Mouse (Mus musculus) limb, embryonic 12.5 days (tissue): ENCODE measurements around the gene Proser2. TPM values are rescaled to one million over a fixed set of nuclear protein-coding genes. Genes with fewer than 3 reads are reported as not detected.

Experiments
- polyA plus RNA-seq: library from polyadenylated mRNA; unstranded; fragments of >200 nt; fragmentation: Nextera tagmentation; extraction: Ambion mirVana; gene quantifications from 2 replicates; pipeline ENCODE4 v1.2.1, GENCODE M21; 2016

Proser2 gene
- polyA plus RNA-seq, 1 experiment from 2014 or later, result 6.8 TPM

Other genes starting within 250 kb of the Proser2 start
- gene Sec61a2, start 234.8 kb downstream of the Proser2 start, polyA plus RNA-seq, result 97.0 and 104 TPM in 2 replicates
- 5.8 and 8.5 TPM in 2 replicates for gene Dhtkd1, start 187.4 kb downstream of the Proser2 start, polyA plus RNA-seq
- gene Upf2, start 178.7 kb downstream of the Proser2 start, polyA plus RNA-seq, result 14.5 and 15.3 TPM in 2 replicates
- 4.1 and 4.3 TPM in 2 replicates for gene Echdc3, start 82.8 kb upstream of the Proser2 start, polyA plus RNA-seq
- 16.1 and 17.3 TPM in 2 replicates for gene Usp6nl, start 192.5 kb upstream of the Proser2 start, polyA plus RNA-seq